Mouse (Mus musculus): ENCODE measurements around the gene Gjd2. TPM values are rescaled to one million over a fixed set of nuclear protein-coding genes. Genes with fewer than 3 reads are reported as not detected.
A peak's percentile ranks its signal among the peaks of the same experiment; 100 is the strongest.

The Gjd2 gene
- polyA plus RNA-seq (2015; fragmentation: Nextera tagmentation; extraction: Ambion mirVana), result 0.65 and 0.80 TPM in 2 replicates

DNA sequence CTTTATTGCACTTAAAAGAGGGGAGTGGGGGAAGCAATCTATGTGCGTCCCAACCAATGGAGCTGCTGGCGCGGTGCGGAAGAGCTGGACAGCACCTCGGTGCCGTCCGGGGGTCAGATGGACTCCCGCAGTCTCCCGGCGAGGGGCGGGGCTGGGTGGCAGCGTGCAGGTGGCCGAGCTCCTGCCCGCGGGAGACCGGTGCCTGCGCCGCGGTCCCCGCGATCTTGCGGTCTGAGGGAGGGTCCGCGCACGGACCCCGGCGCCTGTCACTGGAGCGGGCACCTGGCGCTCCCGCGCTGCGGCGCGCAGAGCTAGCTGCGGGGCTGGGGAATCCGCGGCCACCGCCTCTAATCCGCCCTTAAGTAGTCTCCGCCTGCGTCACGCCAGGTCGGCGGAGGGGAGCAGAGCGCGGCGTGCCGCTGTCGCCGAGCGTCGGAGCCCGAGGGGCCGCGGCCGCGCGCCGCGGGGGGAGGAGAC is at the start of gene Gjd2:
Gene Gjd2, minus strand, starts transcription at position 325 of the 477 bp plus-strand sequence.
- Histone ChIP-seq H3K27ac (ENCODE audit: low read length) (no peak within 1 kb of the TSS), H3K4me2 (ENCODE audit: low read depth, low read length) (peak within 1 kb of the TSS; percentile 62), H3K9ac (ENCODE audit: low read length) (no peak within 1 kb of the TSS), H3K9me3 (replicated peaks; ENCODE audit: control insufficient read depth, low read length) (no peaks in the 10 kb centered on the region), H3K27me3 (ENCODE audit: control insufficient read depth, insufficient read depth, low read length) (peaks cover 32% of the 10 kb centered on the region), H3K4me3 (replicated peaks; ENCODE audit: low read length) (peak within 1 kb of the TSS; percentile 44), H3K36me3 (ENCODE audit: control insufficient read depth, insufficient read depth, low read length) (no peaks in the 10 kb centered on the region), H3K4me1 (ENCODE audit: control insufficient read depth, insufficient read depth, low read length) (peaks cover 5% of the 10 kb centered on the region; the same call in 1 of the 2 replicates)
- under 1% methylated on average over 60 of the region's 60 CpGs for WGBS
- peak; percentile 44; the same call in 1 of the 2 replicates for ATAC-seq (ENCODE audit: insufficient read depth, low FRiP score)

GRCm38 (mm10) chr2:114060071-114060591 is 46.7 kb upstream of the Gjd2 start:
- WGBS, result 45% methylated on average over 6 of the region's 6 CpGs

DNA sequence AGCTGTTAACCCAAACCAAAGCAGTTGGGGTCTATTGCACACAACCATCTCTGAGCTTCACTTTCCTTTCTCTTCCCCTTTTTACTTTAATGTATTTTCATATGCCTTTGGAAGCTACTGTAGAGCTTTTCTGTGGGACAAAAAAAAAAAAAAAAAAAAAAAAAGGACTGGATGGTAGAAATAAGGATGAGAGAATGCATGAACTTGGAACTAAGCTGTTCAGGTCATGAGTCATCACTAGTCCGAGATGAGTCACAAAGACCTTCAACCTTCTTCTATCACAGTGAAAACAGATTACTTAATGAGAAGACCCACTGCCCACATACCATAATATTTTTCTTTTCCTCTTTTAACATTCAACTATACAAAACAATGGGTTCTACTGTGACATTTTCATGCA is 46.2 kb upstream of the Gjd2 start:
- Histone ChIP-seq H3K4me2 (ENCODE audit: low read depth, low read length) (no peak overlapping the region), H3K4me3 (replicated peaks; ENCODE audit: low read length) (no peak overlapping the region), H3K4me1 (ENCODE audit: control insufficient read depth, insufficient read depth, low read length) (no peaks in the 10 kb centered on the region), H3K27ac (ENCODE audit: low read length) (no peak overlapping the region), H3K9ac (ENCODE audit: low read length) (no peak overlapping the region), H3K36me3 (ENCODE audit: control insufficient read depth, insufficient read depth, low read length) (no peaks in the 10 kb centered on the region), H3K9me3 (replicated peaks; ENCODE audit: control insufficient read depth, low read length) (no peaks in the 10 kb centered on the region), H3K27me3 (ENCODE audit: control insufficient read depth, insufficient read depth, low read length) (no peaks in the 10 kb centered on the region)
- 73% methylated on average over 1 of the region's 1 CpGs for WGBS
- no peak for ATAC-seq (ENCODE audit: insufficient read depth, low FRiP score)

More at GRCm38 (mm10) chr2:114060071-114060591, 46.7 kb upstream of the Gjd2 start:
- H3K9ac ChIP-seq (ENCODE audit: low read length), result no peak overlapping the region
- H3K4me1 ChIP-seq (ENCODE audit: control insufficient read depth, insufficient read depth, low read length), result no peaks in the 10 kb centered on the region
- no peak overlapping the region for H3K27ac ChIP-seq (ENCODE audit: low read length)
- no peak overlapping the region for H3K4me2 ChIP-seq (ENCODE audit: low read depth, low read length)
- H3K4me3 ChIP-seq (replicated peaks; ENCODE audit: low read length), result no peak overlapping the region
- H3K9me3 ChIP-seq (replicated peaks; ENCODE audit: control insufficient read depth, low read length), result no peaks in the 10 kb centered on the region
- H3K27me3 ChIP-seq (ENCODE audit: control insufficient read depth, insufficient read depth, low read length), result no peaks in the 10 kb centered on the region
- H3K36me3 ChIP-seq (ENCODE audit: control insufficient read depth, insufficient read depth, low read length), result no peaks in the 10 kb centered on the region
- ATAC-seq (ENCODE audit: insufficient read depth, low FRiP score), result no peak

- Histone ChIP-seq H3K9ac (ENCODE audit: low read length) (no peak overlapping the region), H3K9me3 (replicated peaks; ENCODE audit: control insufficient read depth, low read length) (no peaks in the 10 kb centered on the region), H3K27me3 (ENCODE audit: control insufficient read depth, insufficient read depth, low read length) (no peaks in the 10 kb centered on the region), H3K36me3 (ENCODE audit: control insufficient read depth, insufficient read depth, low read length) (no peaks in the 10 kb centered on the region), H3K4me3 (replicated peaks; ENCODE audit: low read length) (no peak overlapping the region), H3K27ac (ENCODE audit: low read length) (no peak overlapping the region), H3K4me2 (ENCODE audit: low read depth, low read length) (no peak overlapping the region), H3K4me1 (ENCODE audit: control insufficient read depth, insufficient read depth, low read length) (no peaks in the 10 kb centered on the region)
- WGBS, result 79% methylated on average over 10 of the region's 10 CpGs
- no peak for ATAC-seq (ENCODE audit: insufficient read depth, low FRiP score)
Observed at GRCm38 (mm10) chr2:114058226-114058796, 44.9 kb upstream of the Gjd2 start.

DNA sequence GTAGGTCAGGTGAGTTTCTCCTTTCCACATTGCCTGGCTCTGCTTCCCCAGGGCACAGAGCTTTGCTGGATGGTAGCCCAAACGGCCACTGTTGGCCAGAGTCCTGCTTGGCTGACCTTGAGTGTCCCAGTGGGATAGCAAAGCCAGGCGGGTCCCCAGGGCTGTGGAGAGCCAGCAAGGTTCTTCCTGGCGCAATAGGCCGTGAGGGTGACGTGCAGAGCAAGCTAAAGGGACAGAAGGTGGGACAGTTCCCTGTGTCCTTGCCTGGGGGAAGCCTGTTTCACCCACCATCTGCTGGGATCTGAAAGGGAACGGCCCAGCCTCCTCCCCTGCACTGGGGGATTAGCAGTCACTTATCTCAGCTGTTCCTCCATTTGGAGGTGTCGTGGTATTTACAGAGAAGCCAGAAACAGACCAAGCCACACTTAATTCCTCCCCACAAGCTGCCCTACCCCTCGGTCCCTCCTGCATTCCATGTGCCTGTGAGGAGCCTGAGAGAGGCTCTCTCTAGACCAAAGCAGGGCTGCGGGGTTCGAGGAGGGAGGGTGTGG is 44.0 kb upstream of the Gjd2 start:
- no peaks in the 10 kb centered on the region for H3K9me3 ChIP-seq (replicated peaks; ENCODE audit: control insufficient read depth, low read length)
- no peak overlapping the region for H3K4me3 ChIP-seq (replicated peaks; ENCODE audit: low read length)
- H3K4me1 ChIP-seq (ENCODE audit: control insufficient read depth, insufficient read depth, low read length), result no peaks in the 10 kb centered on the region
- H3K36me3 ChIP-seq (ENCODE audit: control insufficient read depth, insufficient read depth, low read length), result no peaks in the 10 kb centered on the region
- no peaks in the 10 kb centered on the region for H3K27me3 ChIP-seq (ENCODE audit: control insufficient read depth, insufficient read depth, low read length)
- H3K4me2 ChIP-seq (ENCODE audit: low read depth, low read length), result no peak overlapping the region
- no peak overlapping the region; the same call in 1 of the 2 replicates for H3K9ac ChIP-seq (ENCODE audit: low read length)
- no peak overlapping the region for H3K27ac ChIP-seq (ENCODE audit: low read length)
- ATAC-seq (ENCODE audit: insufficient read depth, low FRiP score), result peak; percentile 53
- WGBS, result 12% methylated on average over 10 of the region's 10 CpGs

- Histone ChIP-seq H3K4me2 (ENCODE audit: low read depth, low read length) (no peak overlapping the region), H3K4me1 (ENCODE audit: control insufficient read depth, insufficient read depth, low read length) (no peaks in the 10 kb centered on the region), H3K27me3 (ENCODE audit: control insufficient read depth, insufficient read depth, low read length) (no peaks in the 10 kb centered on the region), H3K36me3 (ENCODE audit: control insufficient read depth, insufficient read depth, low read length) (no peaks in the 10 kb centered on the region), H3K27ac (ENCODE audit: low read length) (no peak overlapping the region), H3K9me3 (replicated peaks; ENCODE audit: control insufficient read depth, low read length) (no peaks in the 10 kb centered on the region), H3K4me3 (replicated peaks; ENCODE audit: low read length) (no peak overlapping the region), H3K9ac (ENCODE audit: low read length) (no peak overlapping the region)
- ATAC-seq (ENCODE audit: insufficient read depth, low FRiP score), result no peak
- 85% methylated on average over 4 of the region's 4 CpGs for WGBS
Observed at GRCm38 (mm10) chr2:114054129-114054528, 40.7 kb upstream of the Gjd2 start.

DNA sequence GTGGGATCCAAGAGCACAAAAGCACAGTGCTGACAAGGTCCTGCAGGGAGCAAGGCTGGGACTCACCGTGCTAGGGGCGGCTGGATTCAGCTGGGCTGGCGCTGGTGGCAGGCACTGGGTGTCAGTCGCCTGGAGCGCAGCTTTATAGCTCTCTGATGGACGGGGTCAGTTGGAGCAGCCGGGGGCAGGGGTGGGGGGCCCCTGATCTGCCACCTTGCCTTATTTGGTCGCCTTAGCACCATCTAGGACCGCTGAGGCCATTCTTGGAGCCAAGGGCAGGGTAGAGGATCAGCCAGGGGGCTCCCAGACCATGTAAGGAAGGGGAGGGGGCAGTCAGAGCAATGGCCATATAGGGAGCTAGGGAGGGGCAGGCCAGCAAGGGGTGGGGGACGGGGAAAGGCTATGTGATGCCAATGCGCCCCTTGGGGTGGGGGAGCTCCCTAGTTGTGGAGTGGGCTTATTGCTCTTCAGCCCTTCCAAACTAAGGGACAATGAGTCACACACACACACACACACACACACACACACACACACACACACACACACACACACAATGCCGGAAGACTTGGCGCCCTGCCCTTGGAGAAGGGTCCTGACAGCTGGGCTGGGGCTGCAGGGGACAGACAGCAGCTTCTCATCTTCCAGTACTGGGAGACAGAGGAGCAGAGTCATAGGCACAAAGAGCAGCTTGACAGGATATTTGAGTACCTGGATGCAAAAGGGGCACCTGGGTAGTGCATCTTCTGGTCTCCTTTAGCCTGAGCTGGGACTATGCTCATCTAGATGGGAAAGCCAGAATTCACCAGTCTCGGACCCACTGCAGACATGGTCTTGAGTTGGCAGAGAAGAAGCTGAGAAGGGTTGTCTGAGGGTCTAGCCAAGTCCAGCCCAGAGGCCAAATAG is 39.5 kb upstream of the Gjd2 start, which contains the start of gene Actc1:
Gene Actc1, minus strand, starts transcription at position 853 of the 903 bp plus-strand sequence.
- no peaks in the 10 kb centered on the region for H3K9me3 ChIP-seq (replicated peaks; ENCODE audit: control insufficient read depth, low read length)
- no peak within 1 kb of the TSS for H3K27ac ChIP-seq (ENCODE audit: low read length)
- peak; percentile 57 for ATAC-seq (ENCODE audit: insufficient read depth, low FRiP score)
- 23% methylated on average over 14 of the region's 14 CpGs for WGBS
- H3K4me1 ChIP-seq (ENCODE audit: control insufficient read depth, insufficient read depth, low read length), result no peaks in the 10 kb centered on the region
- H3K9ac ChIP-seq (ENCODE audit: low read length), result 0 out of 2 replicates have a peak within 1 kb of the TSS, but pooled peaks have one; percentile 7
- no peaks in the 10 kb centered on the region for H3K27me3 ChIP-seq (ENCODE audit: control insufficient read depth, insufficient read depth, low read length)
- H3K4me2 ChIP-seq (ENCODE audit: low read depth, low read length), result peak within 1 kb of the TSS; percentile 36
- peak within 1 kb of the TSS; percentile 21 for H3K4me3 ChIP-seq (replicated peaks; ENCODE audit: low read length)
- no peaks in the 10 kb centered on the region for H3K36me3 ChIP-seq (ENCODE audit: control insufficient read depth, insufficient read depth, low read length)

GRCm38 (mm10) chr2:114051871-114052241 is 38.4 kb upstream of the Gjd2 start:
- no peak for ATAC-seq (ENCODE audit: insufficient read depth, low FRiP score)
- Histone ChIP-seq H3K27me3 (ENCODE audit: control insufficient read depth, insufficient read depth, low read length) (no peaks in the 10 kb centered on the region), H3K4me3 (replicated peaks; ENCODE audit: low read length) (no peak overlapping the region), H3K9me3 (replicated peaks; ENCODE audit: control insufficient read depth, low read length) (no peaks in the 10 kb centered on the region), H3K4me2 (ENCODE audit: low read depth, low read length) (no peak overlapping the region), H3K4me1 (ENCODE audit: control insufficient read depth, insufficient read depth, low read length) (no peaks in the 10 kb centered on the region), H3K36me3 (ENCODE audit: control insufficient read depth, insufficient read depth, low read length) (no peaks in the 10 kb centered on the region), H3K27ac (ENCODE audit: low read length) (no peak overlapping the region), H3K9ac (ENCODE audit: low read length) (no peak overlapping the region)
- 90% methylated on average over 14 of the region's 14 CpGs for WGBS
